Mouse (Mus musculus) testis, adult 2 months (tissue): ENCODE data around the gene Kif1a.

Experiments
- CTCF ChIP-seq: fragments of 200-500 bp; IDR thresholded peaks from 2 replicates; pipeline ENCODE4 v1.5.1; 2012; ENCODE audit warnings: low read depth, mild to moderate bottlenecking, inconsistent platforms, low read length, moderate library complexity; ENCODE audit not compliant: control insufficient read depth, insufficient read depth, insufficient replicate concordance
- POLR2A ChIP-seq: fragments of 200-500 bp; IDR thresholded peaks from 2 replicates; pipeline ENCODE4 v1.6.1; 2012; ENCODE audit warnings: low read depth, mild to moderate bottlenecking, inconsistent platforms, low read length, moderate library complexity; ENCODE audit not compliant: control insufficient read depth

DNA sequence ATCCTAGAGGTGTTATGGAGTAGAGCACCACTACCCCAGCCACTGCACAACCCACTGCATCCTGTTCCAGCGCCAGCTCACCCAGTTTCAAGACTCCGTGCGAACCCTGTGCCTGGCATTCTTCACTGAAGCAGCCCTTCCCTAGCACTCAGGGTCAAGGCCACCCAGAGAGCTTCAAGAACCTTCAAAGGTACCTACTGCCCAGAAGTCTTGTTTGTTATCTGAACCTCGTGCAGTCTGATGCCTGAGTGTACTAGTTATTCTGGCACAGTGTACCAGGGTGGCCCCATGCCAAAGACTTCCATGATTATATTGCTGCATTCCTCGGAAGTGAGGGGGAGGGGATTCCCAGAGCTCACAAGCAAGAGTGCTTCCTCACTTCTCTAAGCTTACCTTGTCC, 38.1 kb downstream of the Kif1a start:
- no peak for TF ChIP-seq CTCF
- no peak for TF ChIP-seq POLR2A
